Mouse (Mus musculus) hindbrain, embryonic 14.5 days (tissue): ENCODE measurements around the gene Tnfrsf9. TPM values are rescaled to one million over a fixed set of nuclear protein-coding genes. Genes with fewer than 3 reads are reported as not detected.
A peak's percentile ranks its signal among the peaks of the same experiment; 100 is the strongest.

Source experiments
- ATAC-seq: fragments of 200-750 bp; cut with Nextera tagmentation; 2 replicates; pipeline ENCODE4 v1.8.0; 2017; ENCODE audit warnings: moderate number of reproducible peaks, mild to moderate bottlenecking, moderate TSS enrichment, moderate library complexity; ENCODE audit not compliant: low FRiP score
- DNase-seq: peaks from one replicate; pipeline ENCODE4 v3.0.0-alpha.2; 2015; ENCODE audit warnings: low spot score
- H3K27ac ChIP-seq: fragments of 300-500 bp; sonication (generic); 2 replicates; pipeline ENCODE4 v1.5.1; 2014; ENCODE audit warnings: mild to moderate bottlenecking, moderate library complexity
- H3K27me3 ChIP-seq: fragments of 300-500 bp; sonication (generic); 2 replicates; pipeline ENCODE4 v1.6.1; 2014; ENCODE audit warnings: mild to moderate bottlenecking, low read length, mixed read lengths; ENCODE audit not compliant: control insufficient read depth, insufficient read depth
- H3K36me3 ChIP-seq: fragments of 300-500 bp; sonication (generic); replicated peaks from 2 replicates; pipeline ENCODE4 v1.6.1; 2014; ENCODE audit not compliant: control insufficient read depth, insufficient read depth
- H3K4me1 ChIP-seq: fragments of 300-500 bp; sonication (generic); replicated peaks from 2 replicates; pipeline ENCODE4 v1.6.1; 2014; ENCODE audit warnings: antibody characterized with exemption, low read length, mixed read lengths; ENCODE audit not compliant: control insufficient read depth, insufficient read depth
- H3K4me2 ChIP-seq: fragments of 300-500 bp; sonication (generic); replicated peaks from 2 replicates; pipeline ENCODE4 v1.6.1; 2014; ENCODE audit warnings: mild to moderate bottlenecking, moderate library complexity
- H3K4me3 ChIP-seq: fragments of 300-500 bp; sonication (generic); replicated peaks from 2 replicates; pipeline ENCODE4 v1.5.1; 2014; ENCODE audit warnings: mild to moderate bottlenecking, low read length
- H3K9ac ChIP-seq: fragments of 300-500 bp; sonication (generic); 2 replicates; pipeline ENCODE4 v1.6.1; 2014
- H3K9me3 ChIP-seq: fragments of 300-500 bp; sonication (generic); 2 replicates; pipeline ENCODE4 v1.6.1; 2016; ENCODE audit warnings: low read length; ENCODE audit not compliant: control insufficient read depth
- WGBS: fragments of 180-500 bp; shearing (Covaris S2); extraction: QIAGEN DNeasy Blood & Tissue Kit; methylation state at CpG from one replicate; pipeline ENCODE4 v1.1.7; 2014; 5-methylcytosine and 5-hydroxymethylcytosine counted together
- polyA plus RNA-seq: library from polyadenylated mRNA; unstranded; fragments of >200 nt; fragmentation: Nextera tagmentation; extraction: Ambion mirVana; gene quantifications from 2 replicates; pipeline ENCODE4 v1.2.1, GENCODE M21; 2014

Gene Tnfrsf9
- polyA plus RNA-seq, 1 experiment from 2014 or later = 0.25 TPM

GRCm38 (mm10) chr4:150939991-150940651 lies 25.8 kb downstream of the Tnfrsf9 start:
- Histone ChIP-seq H3K4me2 (no peak overlapping the region), H3K9me3 (no peaks in the 10 kb centered on the region), H3K27ac (no peak overlapping the region), H3K4me3 (no peak overlapping the region), H3K27me3 (no peaks in the 10 kb centered on the region), H3K9ac (no peak overlapping the region), H3K4me1 (no peaks in the 10 kb centered on the region), H3K36me3 (no peaks in the 10 kb centered on the region)
- DNase-seq = no peak
- 69% methylated on average over 13 of the region's 13 CpGs for WGBS
- ATAC-seq = no peak

GRCm38 (mm10) chr4:150944707-150945106 lies 30.3 kb downstream of the Tnfrsf9 start:
- no peaks in the 10 kb centered on the region for H3K36me3 ChIP-seq
- H3K27ac ChIP-seq = no peak overlapping the region
- WGBS = 96% methylated on average over 7 of the region's 7 CpGs
- H3K9me3 ChIP-seq = no peaks in the 10 kb centered on the region
- H3K4me2 ChIP-seq = no peak overlapping the region
- no peak for ATAC-seq
- no peaks in the 10 kb centered on the region for H3K27me3 ChIP-seq
- DNase-seq = no peak
- H3K4me3 ChIP-seq = no peak overlapping the region
- no peaks in the 10 kb centered on the region for H3K4me1 ChIP-seq
- H3K9ac ChIP-seq = no peak overlapping the region

DNA sequence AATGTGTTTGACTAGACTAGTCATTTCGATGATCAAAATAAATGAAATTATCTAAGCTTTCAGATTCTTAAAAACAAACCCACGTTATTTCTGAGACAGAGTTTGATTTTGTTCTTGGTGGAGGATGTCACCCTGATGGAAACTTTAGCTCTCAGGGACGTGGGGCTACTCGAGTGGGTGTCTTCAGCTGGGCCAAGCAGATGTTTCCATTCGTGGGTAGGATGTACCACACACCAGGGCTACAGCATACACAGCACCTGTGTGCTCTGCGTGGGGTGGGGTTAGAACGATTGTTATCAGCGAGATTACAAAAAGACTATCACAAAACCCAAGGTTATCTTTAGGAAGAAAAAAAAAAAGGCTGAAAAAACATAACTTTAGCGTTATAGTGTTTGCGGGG lies 36.6 kb downstream of the Tnfrsf9 start:
- H3K9me3 ChIP-seq = no peaks in the 10 kb centered on the region
- H3K4me3 ChIP-seq = no peak overlapping the region
- H3K27me3 ChIP-seq = no peaks in the 10 kb centered on the region
- H3K36me3 ChIP-seq = no peaks in the 10 kb centered on the region
- DNase-seq (no peak), ATAC-seq (no peak)
- no peak overlapping the region for H3K27ac ChIP-seq
- 86% methylated on average over 10 of the region's 10 CpGs for WGBS
- no peak overlapping the region for H3K9ac ChIP-seq
- no peak overlapping the region for H3K4me2 ChIP-seq
- no peaks in the 10 kb centered on the region for H3K4me1 ChIP-seq

GRCm38 (mm10) chr4:150956369-150957105 lies 42.2 kb downstream of the Tnfrsf9 start:
- H3K4me2 ChIP-seq = no peak overlapping the region

GRCm38 (mm10) chr4:150957106-150957458 lies 42.7 kb downstream of the Tnfrsf9 start:
- Histone ChIP-seq H3K4me3 (no peak overlapping the region), H3K9ac (no peak overlapping the region), H3K27me3 (no peaks in the 10 kb centered on the region), H3K9me3 (no peaks in the 10 kb centered on the region), H3K4me2 (no peak overlapping the region), H3K4me1 (no peaks in the 10 kb centered on the region), H3K27ac (peak overlapping the region; percentile 72), H3K36me3 (no peaks in the 10 kb centered on the region)
- DNase-seq (no peak), ATAC-seq (no peak)
- WGBS = 20% methylated on average over 1 of the region's 1 CpGs

More at GRCm38 (mm10) chr4:150956369-150957105, 42.2 kb downstream of the Tnfrsf9 start:
- Histone ChIP-seq H3K9me3 (no peaks in the 10 kb centered on the region), H3K27ac (peak overlapping the region; percentile 72), H3K9ac (no peak overlapping the region), H3K4me1 (no peaks in the 10 kb centered on the region), H3K27me3 (no peaks in the 10 kb centered on the region), H3K36me3 (no peaks in the 10 kb centered on the region), H3K4me3 (no peak overlapping the region)
- peak; percentile 85 for ATAC-seq
- peak; percentile 63 for DNase-seq
- WGBS = 47% methylated on average over 13 of the region's 13 CpGs

GRCm38 (mm10) chr4:150958536-150958935 lies 44.2 kb downstream of the Tnfrsf9 start:
- Histone ChIP-seq H3K9ac (no peak overlapping the region), H3K27ac (no peak overlapping the region), H3K4me2 (no peak overlapping the region), H3K27me3 (no peaks in the 10 kb centered on the region), H3K9me3 (no peaks in the 10 kb centered on the region), H3K36me3 (no peaks in the 10 kb centered on the region), H3K4me1 (no peaks in the 10 kb centered on the region), H3K4me3 (no peak overlapping the region)
- no peak for ATAC-seq
- no peak for DNase-seq
- WGBS = 79% methylated on average over 7 of the region's 7 CpGs

- Histone ChIP-seq H3K4me2 (no peak overlapping the region), H3K4me3 (no peak overlapping the region), H3K27ac (no peak overlapping the region), H3K36me3 (no peaks in the 10 kb centered on the region), H3K9ac (no peak overlapping the region), H3K27me3 (no peaks in the 10 kb centered on the region), H3K4me1 (no peaks in the 10 kb centered on the region), H3K9me3 (no peaks in the 10 kb centered on the region)
- ATAC-seq (no peak), DNase-seq (peak; percentile 34)
- WGBS = 70% methylated on average over 6 of the region's 6 CpGs
These were observed 47.9 kb downstream of the Tnfrsf9 start for GRCm38 (mm10) chr4:150962231-150962630.

DNA sequence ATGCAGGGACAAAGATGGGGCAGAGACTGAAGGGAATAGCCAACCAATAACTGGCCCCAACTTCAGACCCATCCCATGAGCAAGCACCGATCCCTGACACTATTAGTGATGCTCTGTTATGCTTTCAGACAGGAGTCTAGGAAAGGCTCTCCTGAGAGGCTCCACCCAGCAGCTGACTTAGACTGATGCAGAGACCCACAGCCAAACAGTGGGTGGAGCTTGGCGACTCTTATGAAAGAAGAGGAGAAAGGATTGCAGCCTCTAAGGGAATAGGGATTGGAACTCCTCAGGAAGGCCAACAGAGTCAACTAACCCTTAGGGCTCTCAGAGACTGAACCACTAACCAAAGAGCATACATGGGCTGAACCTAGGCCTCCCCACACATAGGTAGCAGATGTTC lies 49.3 kb downstream of the Tnfrsf9 start:
- Histone ChIP-seq H3K27me3 (no peaks in the 10 kb centered on the region), H3K27ac (no peak overlapping the region), H3K9ac (no peak overlapping the region), H3K4me2 (no peak overlapping the region), H3K4me3 (no peak overlapping the region), H3K9me3 (no peaks in the 10 kb centered on the region), H3K4me1 (no peaks in the 10 kb centered on the region), H3K36me3 (no peaks in the 10 kb centered on the region)
- ATAC-seq (no peak), DNase-seq (no peak)
- WGBS = 74% methylated on average over 2 of the region's 2 CpGs

- Histone ChIP-seq H3K9ac (no peak overlapping the region), H3K27ac (no peak overlapping the region), H3K4me2 (peak overlapping the region; percentile 0; the same call in 1 of the 2 replicates), H3K4me3 (no peak overlapping the region), H3K9me3 (no peaks in the 10 kb centered on the region), H3K36me3 (no peaks in the 10 kb centered on the region), H3K4me1 (no peaks in the 10 kb centered on the region), H3K27me3 (no peaks in the 10 kb centered on the region)
- ATAC-seq = no peak
- peak; percentile 90 for DNase-seq
- WGBS = 15% methylated on average over 25 of the region's 25 CpGs
These were observed 50.5 kb downstream of the Tnfrsf9 start for GRCm38 (mm10) chr4:150964635-150965554.
